Mouse (Mus musculus) limb, embryonic 12.5 days (tissue): ENCODE results near the gene P4htm. TPM values are rescaled to one million over a fixed set of nuclear protein-coding genes. Genes with fewer than 3 reads are reported as not detected.
A peak's percentile ranks its signal among the peaks of the same experiment; 100 is the strongest.
"Not testable (repeated sequence)": the region's sequence is repeated elsewhere in the genome, so short reads cannot be mapped to it uniquely, and the experiment has no call there.

ENCODE experiments used
- ATAC-seq: fragments of 200-750 bp; cut with Nextera tagmentation; 2 replicates; pipeline ENCODE4 v1.8.0; 2017; ENCODE audit warnings: low read depth, moderate TSS enrichment; ENCODE audit not compliant: insufficient number of reproducible peaks, insufficient read depth, low FRiP score, low TSS enrichment
- H3K27ac ChIP-seq: fragments of 300-500 bp; sonication (generic); 2 replicates; pipeline ENCODE4 v1.5.1; 2016; ENCODE audit warnings: mild to moderate bottlenecking, moderate library complexity
- H3K27me3 ChIP-seq: fragments of 300-500 bp; sonication (generic); 2 replicates; pipeline ENCODE4 v1.6.1; 2016; ENCODE audit warnings: mild to moderate bottlenecking, moderate library complexity
- H3K36me3 ChIP-seq: fragments of 300-500 bp; sonication (generic); 2 replicates; pipeline ENCODE4 v1.6.1; 2016; ENCODE audit warnings: mild to moderate bottlenecking, moderate library complexity
- H3K4me1 ChIP-seq: fragments of 300-500 bp; sonication (generic); replicated peaks from 2 replicates; pipeline ENCODE4 v1.6.1; 2016
- H3K4me2 ChIP-seq: fragments of 300-500 bp; sonication (generic); 2 replicates; pipeline ENCODE4 v1.6.1; 2016; ENCODE audit warnings: mild to moderate bottlenecking, moderate library complexity
- H3K4me3 ChIP-seq: fragments of 300-500 bp; sonication (generic); replicated peaks from 2 replicates; pipeline ENCODE4 v1.5.1; 2016; ENCODE audit warnings: mild to moderate bottlenecking
- H3K9ac ChIP-seq: fragments of 300-500 bp; sonication (generic); replicated peaks from 2 replicates; pipeline ENCODE4 v1.6.1; 2016; ENCODE audit warnings: mild to moderate bottlenecking, moderate library complexity
- H3K9me3 ChIP-seq: fragments of 300-500 bp; sonication (generic); 2 replicates; pipeline ENCODE4 v1.6.1; 2016; ENCODE audit warnings: mild to moderate bottlenecking, moderate library complexity
- WGBS: fragments of 180-500 bp; shearing (Covaris S2); methylation state at CpG from one replicate; pipeline ENCODE4 v1.1.7; 2016; 5-methylcytosine and 5-hydroxymethylcytosine counted together
- polyA plus RNA-seq: library from polyadenylated mRNA; unstranded; fragments of >200 nt; fragmentation: Nextera tagmentation; extraction: Ambion mirVana; gene quantifications from 2 replicates; pipeline ENCODE4 v1.2.1, GENCODE M21; 2016

Gene P4htm
- polyA plus RNA-seq, 1 experiment from 2014 or later, result 11.7 TPM

GRCm38 (mm10) chr9:108608889-108609288 is 11.4 kb upstream of the P4htm start:
- Histone ChIP-seq H3K4me1 (peaks cover 4% of the 10 kb centered on the region), H3K4me3 (no peak overlapping the region), H3K4me2 (no peak overlapping the region), H3K36me3 (peaks cover 98% of the 10 kb centered on the region), H3K27me3 (no peaks in the 10 kb centered on the region), H3K9ac (no peak overlapping the region), H3K9me3 (no peaks in the 10 kb centered on the region), H3K27ac (no peak overlapping the region)
- 89% methylated on average over 4 of the region's 4 CpGs for WGBS
- no peak for ATAC-seq

GRCm38 (mm10) chr9:108607929-108608328 is 10.5 kb upstream of the P4htm start:
- not testable (repeated sequence) for H3K9ac ChIP-seq, H3K27me3 ChIP-seq, H3K4me1 ChIP-seq, H3K27ac ChIP-seq, ATAC-seq, H3K4me3 ChIP-seq, H3K9me3 ChIP-seq, H3K4me2 ChIP-seq
- H3K36me3 ChIP-seq, result peaks cover 98% of the 10 kb centered on the region
- whole genome bisulfite sequencing, result 94% methylated on average over 5 of the region's 5 CpGs

- no peak overlapping the region for H3K4me3 ChIP-seq
- no peak overlapping the region for H3K27ac ChIP-seq
- H3K36me3 ChIP-seq, result peaks cover 45% of the 10 kb centered on the region
- 84% methylated on average over 4 of the region's 4 CpGs for WGBS
- no peaks in the 10 kb centered on the region for H3K27me3 ChIP-seq
- H3K9me3 ChIP-seq, result no peaks in the 10 kb centered on the region
- no peak for ATAC-seq
- no peak overlapping the region for H3K4me2 ChIP-seq
- H3K4me1 ChIP-seq, result peaks cover 10% of the 10 kb centered on the region
- H3K9ac ChIP-seq, result no peak overlapping the region
These were observed 4.5 kb upstream of the P4htm start for GRCm38 (mm10) chr9:108601986-108602385.

- Histone ChIP-seq H3K27ac (no peak overlapping the region), H3K36me3 (peaks cover 27% of the 10 kb centered on the region), H3K9ac (no peak overlapping the region), H3K4me2 (no peak overlapping the region), H3K9me3 (no peaks in the 10 kb centered on the region), H3K4me1 (peaks cover 18% of the 10 kb centered on the region), H3K4me3 (no peak overlapping the region), H3K27me3 (no peaks in the 10 kb centered on the region)
- ATAC-seq, result no peak
- 72% methylated on average over 2 of the region's 2 CpGs for WGBS
These were observed 2.5 kb upstream of the P4htm start for GRCm38 (mm10) chr9:108600011-108600410.

DNA sequence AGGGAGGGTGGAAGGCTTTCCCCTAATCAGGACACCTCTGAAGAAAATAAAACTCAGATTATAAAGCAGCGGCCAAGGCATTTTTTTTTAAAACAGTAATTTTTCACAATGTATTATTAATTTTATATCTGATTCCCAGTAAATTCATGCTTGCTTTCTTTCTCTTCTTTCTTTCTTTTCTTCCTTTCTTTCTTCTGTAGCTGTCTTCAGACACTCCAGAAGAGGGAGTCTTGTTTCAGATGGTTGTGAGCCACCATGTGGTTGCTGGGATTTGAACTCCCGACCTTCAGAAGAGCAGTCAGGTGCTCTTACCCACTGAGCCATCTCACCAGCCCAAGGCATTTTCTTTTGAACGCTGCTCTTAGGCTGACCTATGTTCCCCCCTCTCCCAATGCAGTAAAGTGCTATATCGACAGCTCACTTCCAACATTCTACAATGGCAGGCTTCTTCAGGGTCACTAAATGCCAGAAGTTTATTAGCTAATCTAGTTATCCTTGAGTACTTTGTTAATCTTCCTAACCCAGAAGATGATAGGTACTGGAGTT is 1.6 kb upstream of the P4htm start:
- H3K27me3 ChIP-seq, result no peaks in the 10 kb centered on the region
- H3K9ac ChIP-seq, result no peak overlapping the region
- H3K36me3 ChIP-seq, result peaks cover 18% of the 10 kb centered on the region
- H3K9me3 ChIP-seq, result no peaks in the 10 kb centered on the region
- no peak overlapping the region for H3K4me3 ChIP-seq
- peaks cover 14% of the 10 kb centered on the region for H3K4me1 ChIP-seq
- no peak for ATAC-seq
- H3K27ac ChIP-seq, result no peak overlapping the region
- no peak overlapping the region for H3K4me2 ChIP-seq
- 81% methylated on average over 4 of the region's 4 CpGs for WGBS

GRCm38 (mm10) chr9:108594354-108594753 is 3.1 kb downstream of the P4htm start:
- 79% methylated on average over 3 of the region's 3 CpGs for WGBS
- Histone ChIP-seq H3K36me3 (peaks cover 7% of the 10 kb centered on the region; the same call in 1 of the 2 replicates), H3K4me1 (peaks cover 17% of the 10 kb centered on the region), H3K9ac (no peak overlapping the region), H3K9me3 (no peaks in the 10 kb centered on the region), H3K4me3 (no peak overlapping the region), H3K27me3 (no peaks in the 10 kb centered on the region), H3K27ac (no peak overlapping the region), H3K4me2 (no peak overlapping the region)
- ATAC-seq, result no peak

DNA sequence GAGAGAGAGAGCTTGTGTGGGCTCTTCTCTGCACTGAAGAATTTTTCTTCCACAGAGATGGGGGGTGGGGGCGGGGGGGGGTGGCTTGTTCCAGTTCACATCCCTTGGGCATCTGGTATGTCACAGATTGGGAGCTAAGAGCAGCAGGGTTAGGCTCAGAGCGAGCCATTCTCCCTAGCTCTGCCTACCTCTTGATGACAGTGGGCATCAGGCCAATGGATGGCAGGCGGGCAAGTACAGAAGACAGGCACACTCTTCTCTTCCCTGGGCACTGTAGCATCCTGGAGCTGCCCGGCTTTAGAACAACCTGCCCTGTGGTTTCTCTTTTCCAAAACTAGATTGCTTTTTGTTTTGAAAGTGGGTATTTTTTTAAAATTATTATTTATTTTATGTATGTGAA is 6.0 kb downstream of the P4htm start:
- H3K9ac ChIP-seq, result no peak overlapping the region
- no peak overlapping the region for H3K27ac ChIP-seq
- H3K4me3 ChIP-seq, result no peak overlapping the region
- peaks cover 7% of the 10 kb centered on the region; the same call in 1 of the 2 replicates for H3K36me3 ChIP-seq
- WGBS, result 88% methylated on average over 4 of the region's 4 CpGs
- no peaks in the 10 kb centered on the region for H3K9me3 ChIP-seq
- peaks cover 32% of the 10 kb centered on the region for H3K4me1 ChIP-seq
- no peak overlapping the region for H3K4me2 ChIP-seq
- no peak for ATAC-seq
- H3K27me3 ChIP-seq, result no peaks in the 10 kb centered on the region

DNA sequence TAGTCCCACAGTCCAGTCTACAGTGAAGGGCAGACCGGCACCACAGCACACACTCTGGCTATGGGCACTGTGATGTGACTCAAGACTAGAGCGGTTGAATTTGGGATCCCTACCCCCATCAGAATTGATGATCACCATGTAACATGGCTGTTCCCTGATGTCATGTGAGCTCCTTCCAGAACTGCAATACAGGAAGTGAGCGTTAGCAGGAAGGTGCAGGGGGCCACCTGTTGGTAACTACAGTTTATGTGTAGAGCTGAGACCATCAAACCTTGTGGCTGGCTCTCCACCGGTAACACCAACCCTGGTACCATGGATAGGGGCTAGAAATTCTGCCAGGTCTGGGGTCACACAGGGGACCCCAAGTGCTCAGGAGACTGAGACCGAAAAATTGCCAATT is 8.2 kb downstream of the P4htm start:
- ATAC-seq, result no peak
- no peaks in the 10 kb centered on the region for H3K27me3 ChIP-seq
- no peak overlapping the region for H3K4me3 ChIP-seq
- 64% methylated on average over 5 of the region's 5 CpGs for WGBS
- H3K4me1 ChIP-seq, result peaks cover 29% of the 10 kb centered on the region
- H3K36me3 ChIP-seq, result peaks cover 7% of the 10 kb centered on the region; the same call in 1 of the 2 replicates
- H3K27ac ChIP-seq, result peak overlapping the region; percentile 41; the same call in 1 of the 2 replicates
- no peak overlapping the region for H3K4me2 ChIP-seq
- no peak overlapping the region for H3K9ac ChIP-seq
- no peaks in the 10 kb centered on the region for H3K9me3 ChIP-seq

DNA sequence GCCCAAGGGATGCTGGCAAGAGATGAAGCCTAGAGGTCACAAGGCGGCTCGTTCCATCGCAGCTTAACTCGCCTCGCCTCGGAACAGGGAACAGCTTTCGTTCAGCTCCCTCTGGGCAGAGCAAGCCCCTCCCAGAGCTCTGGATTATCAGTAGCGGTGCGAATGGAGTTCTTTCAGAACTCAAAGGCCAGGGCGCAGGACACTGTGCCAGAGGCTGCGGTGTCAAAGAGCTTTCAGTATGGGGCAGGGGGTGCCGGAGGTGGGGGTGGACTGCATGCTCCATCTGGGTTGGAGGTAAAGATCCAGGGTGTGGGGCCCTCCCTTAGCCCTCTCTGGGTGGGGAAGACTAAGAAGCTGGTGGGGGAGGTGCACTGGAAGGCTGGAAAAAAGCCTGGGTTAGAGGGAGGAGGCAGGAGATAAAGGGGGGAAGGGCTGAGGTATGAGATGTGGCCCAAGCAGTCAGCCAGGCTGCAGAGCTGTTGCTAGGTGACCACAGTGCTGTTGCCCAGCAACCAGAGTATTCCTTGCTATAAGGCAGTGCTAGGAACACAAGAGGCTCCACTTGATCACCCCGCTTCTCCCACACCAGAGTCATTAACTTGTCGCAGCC is 9.8 kb downstream of the P4htm start:
- WGBS, result under 1% methylated on average over 14 of the region's 14 CpGs

DNA sequence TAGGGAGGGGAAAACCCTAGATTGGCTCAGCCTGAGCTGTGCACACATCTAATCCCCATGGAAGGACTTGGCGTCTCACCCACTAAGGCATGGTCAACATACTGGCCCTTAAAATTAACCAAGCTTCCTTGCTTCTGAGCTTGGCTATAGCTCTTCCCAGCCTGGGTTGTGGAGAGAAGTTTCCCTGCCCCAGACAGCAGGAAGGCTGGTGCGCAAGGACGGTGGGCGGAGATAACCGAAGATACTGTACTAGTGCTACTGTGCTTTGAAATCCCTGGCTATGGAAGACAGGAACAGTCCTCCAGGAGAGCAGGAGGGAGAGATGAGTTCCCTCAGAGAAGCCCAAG is 18.1 kb downstream of the P4htm start:
- 61% methylated on average over 5 of the region's 5 CpGs for WGBS
- ATAC-seq, result no peak
- Histone ChIP-seq H3K4me1 (peaks cover 47% of the 10 kb centered on the region), H3K9me3 (no peaks in the 10 kb centered on the region), H3K4me3 (peak overlapping the region; percentile 86), H3K36me3 (peaks cover 34% of the 10 kb centered on the region), H3K9ac (peak overlapping the region; percentile 95), H3K27ac (peak overlapping the region; percentile 97), H3K4me2 (peak overlapping the region; percentile 90), H3K27me3 (no peaks in the 10 kb centered on the region)

More for the DNA sequence above, 9.8 kb downstream of the P4htm start:
- peak overlapping the region; percentile 93 for H3K27ac ChIP-seq
- ATAC-seq, result peak; percentile 95
- no peaks in the 10 kb centered on the region for H3K9me3 ChIP-seq
- H3K4me1 ChIP-seq, result peaks cover 29% of the 10 kb centered on the region
- H3K27me3 ChIP-seq, result no peaks in the 10 kb centered on the region
- H3K4me2 ChIP-seq, result peak overlapping the region; percentile 58
- peak overlapping the region; percentile 54 for H3K9ac ChIP-seq
- peak overlapping the region; percentile 25; the same call in 1 of the 2 replicates for H3K4me3 ChIP-seq
- 0 out of 2 replicates have a peak, but pooled peaks cover 3% of the 10 kb centered on the region for H3K36me3 ChIP-seq

- peaks cover 52% of the 10 kb centered on the region for H3K4me1 ChIP-seq
- peak within 1 kb of the TSS; percentile 90 for H3K4me2 ChIP-seq
- peak within 1 kb of the TSS; percentile 95 for H3K9ac ChIP-seq
- H3K36me3 ChIP-seq, result peaks cover 40% of the 10 kb centered on the region
- peak within 1 kb of the TSS; percentile 97 for H3K27ac ChIP-seq
- 5% methylated on average over 51 of the region's 51 CpGs for WGBS
- H3K4me3 ChIP-seq, result peak within 1 kb of the TSS; percentile 86
- no peaks in the 10 kb centered on the region for H3K9me3 ChIP-seq
- peak; percentile 96 for ATAC-seq
- H3K27me3 ChIP-seq, result no peaks in the 10 kb centered on the region
These were observed 18.7 kb downstream of the P4htm start, which contains the start of gene Wdr6 for GRCm38 (mm10) chr9:108578545-108579343. TSS of gene Wdr6 (minus strand) at chr9:108578739.
